In the genomic region with DNA sequence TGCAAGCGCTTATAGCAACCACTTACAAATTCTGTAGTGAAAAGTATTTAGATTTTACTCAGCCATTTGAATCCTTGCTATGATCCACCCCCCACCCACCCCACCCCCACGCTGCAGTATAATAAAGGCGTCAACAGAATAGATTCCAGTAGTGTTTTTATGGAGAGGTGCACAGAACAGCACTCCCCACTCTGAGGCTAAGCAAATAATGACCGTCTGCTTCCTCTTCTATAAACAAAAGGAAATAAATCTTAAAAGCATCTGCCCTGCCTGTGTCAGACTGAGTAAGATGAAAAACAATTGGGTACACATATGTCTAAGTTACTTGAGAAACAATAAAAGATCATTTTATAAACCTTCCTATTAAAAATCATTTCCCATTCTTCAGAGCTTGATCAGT, we compare ENCODE assay signal across 19 mouse cellular contexts.
"Had no signal": no experiment of that assay in that cellular context is flagged by ENCODE, and none has a peak within 500 bp of the region (broad histone marks: within the 10 kb centered on the region; RNA-seq: fewer than 3 reads in every experiment).

No protein-coding gene starts in this region.

- H3K9ac ChIP-seq: lung, embryonic 15.5 days; midbrain, embryonic 13.5 days; midbrain, embryonic 15.5 days; neural tube, embryonic 13.5 days; neural tube, embryonic 15.5 days had no signal

- H3K27ac ChIP-seq: lung, embryonic 15.5 days; midbrain, embryonic 10.5 days; midbrain, embryonic 13.5 days; midbrain, embryonic 15.5 days; neural tube, embryonic 13.5 days; neural tube, embryonic 15.5 days had no signal

- ATAC-seq: lung, postnatal 0 days; midbrain, embryonic 13.5 days; midbrain, embryonic 15.5 days had no signal

- H3K4me3 ChIP-seq: lung, embryonic 15.5 days; midbrain, embryonic 10.5 days; midbrain, embryonic 13.5 days; midbrain, embryonic 15.5 days; myocyte; neural tube, embryonic 13.5 days; neural tube, embryonic 15.5 days had no signal

- H3K36me3 ChIP-seq: lung, embryonic 15.5 days; midbrain, embryonic 10.5 days; midbrain, embryonic 13.5 days; midbrain, embryonic 15.5 days; neural tube, embryonic 13.5 days; neural tube, embryonic 15.5 days had no signal

- H3K4me1 ChIP-seq: midbrain, embryonic 10.5 days; midbrain, embryonic 13.5 days; midbrain, embryonic 15.5 days; neural tube, embryonic 13.5 days; neural tube, embryonic 15.5 days had no signal

- H3K9me3 ChIP-seq: lung, embryonic 15.5 days; midbrain, embryonic 10.5 days; midbrain, embryonic 13.5 days; midbrain, embryonic 15.5 days; neural tube, embryonic 13.5 days; neural tube, embryonic 15.5 days had no signal

- H3K4me2 ChIP-seq: lung, embryonic 15.5 days; midbrain, embryonic 13.5 days; midbrain, embryonic 15.5 days; neural tube, embryonic 13.5 days; neural tube, embryonic 15.5 days had no signal

- DNase-seq: lung, adult 18-20 months; lung, postnatal 14 days; lung, postnatal 36 days; retina, postnatal 1 day; right cerebral cortex, adult 18-20 months; right cerebral cortex, postnatal 25 days; right cerebral cortex, postnatal 4 days; spleen, adult 18-20 months; thymus, adult 18-20 months; thymus, postnatal 14 days; thymus, postnatal 36 days had no signal

- H3K27me3 ChIP-seq: lung, embryonic 15.5 days; midbrain, embryonic 13.5 days; midbrain, embryonic 15.5 days; neural tube, embryonic 13.5 days; neural tube, embryonic 15.5 days had no signal
